Mouse (Mus musculus): ENCODE measurements at regions not wholly inside any gene's neighbourhood (a gene's known extent, or its start where the extent isn't known, plus 50 kb on each side); places are given as distances from the start of the nearest gene placed in this dataset.
A peak's percentile ranks its signal among the peaks of the same experiment; 100 is the strongest.

- peaks cover 4% of the 10 kb centered on the region for H3K27me3 ChIP-seq (ENCODE audit: control insufficient read depth, insufficient read depth, insufficient read length)
- TF ChIP-seq SRF (IDR thresholded peaks at IDR 0.05; ENCODE audit: control insufficient read depth, insufficient read length, low read depth): no peak
- TF ChIP-seq TCF3 (IDR thresholded peaks at IDR 0.05; ENCODE audit: insufficient read length, low read depth): no peak
- TF ChIP-seq REST (IDR thresholded peaks at IDR 0.05; ENCODE audit: insufficient read depth, insufficient read length): no peak
- no peak for TF ChIP-seq MYOG (IDR thresholded peaks at IDR 0.05; ENCODE audit: control insufficient read depth in 1 of 3, insufficient read depth in 1 of 3, insufficient read length in 2 of 3, low read depth in 2 of 3)
- no peak for TF ChIP-seq MAX (IDR thresholded peaks at IDR 0.05; ENCODE audit: low read depth)
- TF ChIP-seq POLR2AphosphoS2 (IDR thresholded peaks at IDR 0.05; ENCODE audit: insufficient read length, low read depth): no peak
- no peak for TF ChIP-seq USF1 (IDR thresholded peaks at IDR 0.05; ENCODE audit: low read depth)
- no peak for TF ChIP-seq MYOD1 (IDR thresholded peaks at IDR 0.05; ENCODE audit: control insufficient read depth in 1 of 3, insufficient read length in 2 of 3, low read depth in 2 of 3)
- TF ChIP-seq TCF12 (IDR thresholded peaks at IDR 0.05; ENCODE audit: insufficient read depth, poor library complexity, severe bottlenecking): no peak
- no peak for TF ChIP-seq E2F4 (IDR thresholded peaks at IDR 0.05; ENCODE audit: insufficient read depth)
- TF ChIP-seq CEBPB (IDR thresholded peaks at IDR 0.05; ENCODE audit: insufficient read depth, poor library complexity, severe bottlenecking): no peak
- no peak for TF ChIP-seq POLR2A (IDR thresholded peaks at IDR 0.05; ENCODE audit: insufficient read length, low read depth)
- no peak overlapping the region for H3K4me2 ChIP-seq (ENCODE audit: low read depth)
- H3K36me3 ChIP-seq (ENCODE audit: control insufficient read depth, insufficient read depth): no peaks in the 10 kb centered on the region
- no peak overlapping the region for H3ac ChIP-seq (ENCODE audit: control insufficient read depth, insufficient read length)
- no peak overlapping the region for H3K4me3 ChIP-seq
- no peaks in the 10 kb centered on the region for H3K79me2 ChIP-seq (ENCODE audit: control insufficient read depth, insufficient read depth)
These were observed 156.4 kb upstream of the Frg1 start for GRCm38 (mm10) chr8:41573027-41573885.

- H3ac ChIP-seq (ENCODE audit: control insufficient read depth, insufficient read length): no peak overlapping the region
- no peaks in the 10 kb centered on the region for H3K36me3 ChIP-seq (ENCODE audit: control insufficient read depth, insufficient read depth)
- H3K27me3 ChIP-seq (ENCODE audit: control insufficient read depth, insufficient read depth, insufficient read length): peaks cover under 1% of the 10 kb centered on the region
- H3K79me2 ChIP-seq (ENCODE audit: control insufficient read depth, insufficient read depth): no peaks in the 10 kb centered on the region
- TF ChIP-seq TCF3 (IDR thresholded peaks at IDR 0.05; ENCODE audit: insufficient read length, low read depth) (no peak), USF1 (IDR thresholded peaks at IDR 0.05; ENCODE audit: low read depth) (no peak), MYOG (IDR thresholded peaks at IDR 0.05; ENCODE audit: control insufficient read depth in 1 of 3, insufficient read depth in 1 of 3, insufficient read length in 2 of 3, low read depth in 2 of 3) (no peak), POLR2AphosphoS2 (IDR thresholded peaks at IDR 0.05; ENCODE audit: insufficient read length, low read depth) (no peak), E2F4 (IDR thresholded peaks at IDR 0.05; ENCODE audit: insufficient read depth) (no peak), SRF (IDR thresholded peaks at IDR 0.05; ENCODE audit: control insufficient read depth, insufficient read length, low read depth) (no peak), CEBPB (IDR thresholded peaks at IDR 0.05; ENCODE audit: insufficient read depth, poor library complexity, severe bottlenecking) (no peak), POLR2A (IDR thresholded peaks at IDR 0.05; ENCODE audit: insufficient read length, low read depth) (no peak), MAX (IDR thresholded peaks at IDR 0.05; ENCODE audit: low read depth) (no peak), MYOD1 (IDR thresholded peaks at IDR 0.05; ENCODE audit: control insufficient read depth in 1 of 3, insufficient read length in 2 of 3, low read depth in 2 of 3) (no peak), REST (IDR thresholded peaks at IDR 0.05; ENCODE audit: insufficient read depth, insufficient read length) (no peak), TCF12 (IDR thresholded peaks at IDR 0.05; ENCODE audit: insufficient read depth, poor library complexity, severe bottlenecking) (no peak)
- no peak overlapping the region for H3K4me2 ChIP-seq (ENCODE audit: low read depth)
- H3K4me3 ChIP-seq: no peak overlapping the region
These were observed 153.7 kb upstream of the Frg1 start for GRCm38 (mm10) chr8:41570566-41570965.

- Histone ChIP-seq H3K4me2 (ENCODE audit: low read depth) (peak overlapping the region; percentile 24), H3K4me3 (no peak overlapping the region)
- TF ChIP-seq POLR2AphosphoS2 (IDR thresholded peaks at IDR 0.05; ENCODE audit: insufficient read length, low read depth) (no peak), MYOD1 (IDR thresholded peaks at IDR 0.05; ENCODE audit: control insufficient read depth in 1 of 3, insufficient read length in 2 of 3, low read depth in 2 of 3) (no peak), USF1 (IDR thresholded peaks at IDR 0.05; ENCODE audit: low read depth) (no peak), CEBPB (IDR thresholded peaks at IDR 0.05; ENCODE audit: insufficient read depth, poor library complexity, severe bottlenecking) (no peak), TCF12 (IDR thresholded peaks at IDR 0.05; ENCODE audit: insufficient read depth, poor library complexity, severe bottlenecking) (no peak), POLR2A (IDR thresholded peaks at IDR 0.05; ENCODE audit: insufficient read length, low read depth) (no peak), MAX (IDR thresholded peaks at IDR 0.05; ENCODE audit: low read depth) (no peak), MYOG (IDR thresholded peaks at IDR 0.05; ENCODE audit: control insufficient read depth in 1 of 3, insufficient read depth in 1 of 3, insufficient read length in 2 of 3, low read depth in 2 of 3) (no peak), TCF3 (IDR thresholded peaks at IDR 0.05; ENCODE audit: insufficient read length, low read depth) (no peak), REST (IDR thresholded peaks at IDR 0.05; ENCODE audit: insufficient read depth, insufficient read length) (no peak), SRF (IDR thresholded peaks at IDR 0.05; ENCODE audit: control insufficient read depth, insufficient read length, low read depth) (no peak), E2F4 (IDR thresholded peaks at IDR 0.05; ENCODE audit: insufficient read depth) (no peak)
These were observed 145.1 kb upstream of the Frg1 start for GRCm38 (mm10) chr8:41561995-41562394.

GRCm38 (mm10) chr8:41556819-41557218 lies 139.9 kb upstream of the Frg1 start:
- H3K4me3 ChIP-seq: no peak overlapping the region
- H3K27me3 ChIP-seq (ENCODE audit: control insufficient read depth, insufficient read depth, insufficient read length): no peaks in the 10 kb centered on the region
- TF ChIP-seq POLR2A (IDR thresholded peaks at IDR 0.05; ENCODE audit: insufficient read length, low read depth) (no peak), CEBPB (IDR thresholded peaks at IDR 0.05; ENCODE audit: insufficient read depth, poor library complexity, severe bottlenecking) (no peak), TCF3 (IDR thresholded peaks at IDR 0.05; ENCODE audit: insufficient read length, low read depth) (no peak), MYOG (IDR thresholded peaks at IDR 0.05; ENCODE audit: control insufficient read depth in 1 of 3, insufficient read depth in 1 of 3, insufficient read length in 2 of 3, low read depth in 2 of 3) (no peak), REST (IDR thresholded peaks at IDR 0.05; ENCODE audit: insufficient read depth, insufficient read length) (no peak), USF1 (IDR thresholded peaks at IDR 0.05; ENCODE audit: low read depth) (no peak), E2F4 (IDR thresholded peaks at IDR 0.05; ENCODE audit: insufficient read depth) (no peak), TCF12 (IDR thresholded peaks at IDR 0.05; ENCODE audit: insufficient read depth, poor library complexity, severe bottlenecking) (no peak), SRF (IDR thresholded peaks at IDR 0.05; ENCODE audit: control insufficient read depth, insufficient read length, low read depth) (no peak), MAX (IDR thresholded peaks at IDR 0.05; ENCODE audit: low read depth) (no peak), POLR2AphosphoS2 (IDR thresholded peaks at IDR 0.05; ENCODE audit: insufficient read length, low read depth) (no peak), MYOD1 (IDR thresholded peaks at IDR 0.05; ENCODE audit: control insufficient read depth in 1 of 3, insufficient read length in 2 of 3, low read depth in 2 of 3) (no peak)
- no peak overlapping the region for H3ac ChIP-seq (ENCODE audit: control insufficient read depth, insufficient read length)
- H3K36me3 ChIP-seq (ENCODE audit: control insufficient read depth, insufficient read depth): no peaks in the 10 kb centered on the region
- H3K79me2 ChIP-seq (ENCODE audit: control insufficient read depth, insufficient read depth): no peaks in the 10 kb centered on the region
- H3K4me2 ChIP-seq (ENCODE audit: low read depth): no peak overlapping the region

More at GRCm38 (mm10) chr8:41561995-41562394, 145.1 kb upstream of the Frg1 start:
- no peak overlapping the region for H3ac ChIP-seq (ENCODE audit: control insufficient read depth, insufficient read length)
- H3K27me3 ChIP-seq (ENCODE audit: control insufficient read depth, insufficient read depth, insufficient read length): no peaks in the 10 kb centered on the region
- no peaks in the 10 kb centered on the region for H3K36me3 ChIP-seq (ENCODE audit: control insufficient read depth, insufficient read depth)
- H3K79me2 ChIP-seq (ENCODE audit: control insufficient read depth, insufficient read depth): no peaks in the 10 kb centered on the region

All from myocyte (in vitro differentiated cells).